Mouse (Mus musculus) kidney, postnatal 36 days (tissue): Measurements from ENCODE around the gene Bsg.
A peak's percentile ranks its signal among the peaks of the same experiment; 100 is the strongest.
"Not testable (repeated sequence)": the region's sequence is repeated elsewhere in the genome, so short reads cannot be mapped to it uniquely, and the experiment has no call there.

ENCODE experiments used
- DNase-seq, 2 experiments: peaks; one replicate each; pipeline ENCODE4 v3.0.0; 2021 to 2022; ENCODE audit warnings: mixed read lengths in 2 of 2

The Bsg gene

GRCm38 (mm10) chr10:79682916-79683582 is 21.2 kb upstream of the Bsg start:
- DNase-seq: peak; percentile 67 to 87

GRCm38 (mm10) chr10:79683726-79684640 is 20.3 kb upstream of the Bsg start:
- peak; percentile 28 to 43 for DNase-seq

- no peak for DNase-seq
Observed at GRCm38 (mm10) chr10:79684770-79685600, 19.3 kb upstream of the Bsg start.

GRCm38 (mm10) chr10:79686219-79686618 is 18.1 kb upstream of the Bsg start:
- no peak for DNase-seq

GRCm38 (mm10) chr10:79686691-79687090 is 17.6 kb upstream of the Bsg start:
- DNase-seq: no peak

GRCm38 (mm10) chr10:79687513-79687912 is 16.8 kb upstream of the Bsg start:
- DNase-seq: no peak

- no peak for DNase-seq
Observed at GRCm38 (mm10) chr10:79688720-79689119, 15.6 kb upstream of the Bsg start, which contains the start of gene Gzmm. Gene Gzmm, plus strand, starts transcription at chr10:79689020.

- DNase-seq: no peak
Observed at GRCm38 (mm10) chr10:79689178-79689577, 15.1 kb upstream of the Bsg start.

GRCm38 (mm10) chr10:79691986-79692548 is 12.2 kb upstream of the Bsg start:
- DNase-seq: no peak

GRCm38 (mm10) chr10:79693580-79694378 is 10.5 kb upstream of the Bsg start:
- DNase-seq: no peak

- DNase-seq: no peak
Observed at GRCm38 (mm10) chr10:79694379-79694655, 10.0 kb upstream of the Bsg start.

GRCm38 (mm10) chr10:79695231-79696128 is 8.8 kb upstream of the Bsg start:
- peak; percentile 79 to 93 for DNase-seq

- DNase-seq: peak; percentile 20 to 43
Observed at GRCm38 (mm10) chr10:79696129-79696651, 8.1 kb upstream of the Bsg start.

GRCm38 (mm10) chr10:79697916-79698315 is 6.4 kb upstream of the Bsg start:
- no peak for DNase-seq

- DNase-seq: no peak
Observed at GRCm38 (mm10) chr10:79698459-79698858, 5.8 kb upstream of the Bsg start.

GRCm38 (mm10) chr10:79700676-79701075 is 3.6 kb upstream of the Bsg start:
- no peak for DNase-seq

- peak; percentile 53 to 60 for DNase-seq
Observed at GRCm38 (mm10) chr10:79701443-79702129, 2.7 kb upstream of the Bsg start.

- DNase-seq: not testable (repeated sequence)
Observed at GRCm38 (mm10) chr10:79702970-79703369, 1.3 kb upstream of the Bsg start.

GRCm38 (mm10) chr10:79703541-79703940 is 750 bp upstream of the Bsg start:
- DNase-seq: no peak

- no peak for DNase-seq
Observed at GRCm38 (mm10) chr10:79704970-79705360, 674 bp downstream of the Bsg start.
